Mouse (Mus musculus): Measurements from ENCODE around the gene Cend1.

DNA sequence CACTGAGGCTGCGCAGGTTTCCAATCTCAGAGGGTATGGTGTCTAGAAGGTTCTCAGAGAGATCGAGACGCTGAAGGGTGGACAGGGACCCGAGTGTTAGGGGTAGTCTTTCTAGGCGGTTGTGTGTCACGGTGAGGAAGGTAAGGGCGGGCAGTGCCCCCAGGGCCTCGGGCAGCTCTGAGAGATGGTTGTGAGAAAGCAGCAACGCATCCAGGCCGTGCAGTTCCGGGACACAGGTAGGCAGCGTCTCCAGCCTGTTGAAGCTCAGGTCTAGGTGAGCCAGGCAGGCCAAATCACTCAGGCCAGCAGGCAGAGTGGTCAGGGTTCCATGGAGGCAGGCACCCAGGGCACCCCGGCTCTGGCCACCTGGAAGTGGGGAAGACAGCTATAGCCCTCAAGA lies 12.9 kb upstream of the Cend1 start:
- no peak for TF ChIP-seq CTCF (IDR thresholded peaks at IDR 0.05; ENCODE audit: low read depth)
- TF ChIP-seq EP300 (IDR thresholded peaks at IDR 0.05; ENCODE audit: low read depth): no peak
